ENCODE assay signal across 9 mouse cellular contexts in the genomic region with DNA sequence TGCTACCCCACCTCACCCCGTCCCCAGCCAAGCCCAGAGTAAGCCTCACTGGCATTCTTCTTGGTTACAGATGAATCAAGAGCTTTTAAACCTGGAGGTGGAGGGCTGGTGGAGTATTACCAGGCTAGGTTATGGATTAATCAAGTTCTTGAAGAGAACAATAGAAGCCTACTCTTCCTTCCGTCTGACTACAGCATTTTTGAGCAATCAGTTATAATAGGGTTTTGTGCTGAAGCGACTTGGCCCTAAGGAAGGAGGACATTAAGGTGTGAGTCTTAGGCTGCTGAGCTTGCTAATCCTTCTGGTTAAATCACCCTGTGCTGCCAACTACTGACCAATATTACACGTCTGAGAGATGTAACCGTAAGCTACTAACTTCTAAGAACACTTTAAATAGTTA. TPM values are rescaled to one million over a fixed set of nuclear protein-coding genes. Genes with fewer than 3 reads are reported as not detected.
DNase-seq lines count a peak whose midpoint lies in the region; ATAC-seq and TF ChIP-seq lines count a peak whose summit lies in the region.
"Had no signal": no experiment of that assay in that cellular context is flagged by ENCODE, and none has a peak within 500 bp of the region (broad histone marks: within the 10 kb centered on the region; RNA-seq: fewer than 3 reads in every experiment).

No protein-coding gene starts in this region.

- H3K4me2 ChIP-seq in stomach, embryonic 14.5 days (replicated peaks; ENCODE audit: low read depth, low read length) = peak overlapping the region; percentile 60
- H3K4me2 ChIP-seq in stomach, postnatal 0 days (replicated peaks; ENCODE audit: low read depth) = no peak overlapping the region; the same call in 1 of the 2 replicates
- H3K4me2 ChIP-seq in liver, embryonic 12.5 days = peak overlapping the region; percentile 76

- peaks cover 30% of the 10 kb centered on the region for H3K4me1 ChIP-seq in erythroblast, embryonic 14.5 days (ENCODE audit: control insufficient read depth)
- H3K4me1 ChIP-seq in stomach, embryonic 14.5 days (ENCODE audit: control insufficient read depth, insufficient read depth, low read length) = 0 out of 2 replicates have a peak, but pooled peaks cover 6% of the 10 kb centered on the region
- H3K4me1 ChIP-seq in stomach, postnatal 0 days (replicated peaks; ENCODE audit: control insufficient read depth, insufficient read depth) = 0 out of 2 replicates have a peak, but pooled peaks cover 2% of the 10 kb centered on the region
- H3K4me1 ChIP-seq in liver, embryonic 12.5 days = peaks cover 47% of the 10 kb centered on the region

- peaks cover 52% of the 10 kb centered on the region for H3K27me3 ChIP-seq in erythroblast, embryonic 14.5 days (ENCODE audit: control insufficient read depth)
- no peaks in the 10 kb centered on the region for H3K27me3 ChIP-seq in stomach, embryonic 14.5 days (ENCODE audit: control insufficient read depth, insufficient read depth, low read length)
- no peaks in the 10 kb centered on the region for H3K27me3 ChIP-seq in stomach, postnatal 0 days (ENCODE audit: control insufficient read depth, insufficient read depth, low read length)
- peaks cover 41% of the 10 kb centered on the region for H3K27me3 ChIP-seq in liver, embryonic 12.5 days (replicated peaks)

- H3K27ac ChIP-seq in stomach, embryonic 14.5 days (ENCODE audit: low read length) = no peak overlapping the region
- H3K27ac ChIP-seq in stomach, postnatal 0 days (replicated peaks) = no peak overlapping the region
- H3K27ac ChIP-seq in liver, embryonic 12.5 days = no peak overlapping the region

- no peak for ATAC-seq in erythroblast, adult 5-6 weeks (replicated peaks; ENCODE audit: low FRiP score, poor library complexity, severe bottlenecking)
- no peak for ATAC-seq in stomach, embryonic 14.5 days (ENCODE audit: insufficient number of reproducible peaks, insufficient read depth, low FRiP score, low read depth)
- no peak for ATAC-seq in stomach, postnatal 0 days (ENCODE audit: low FRiP score, low TSS enrichment)
- ATAC-seq in liver, embryonic 12.5 days = no peak

- H3K36me3 ChIP-seq in erythroblast, embryonic 14.5 days (ENCODE audit: control insufficient read depth) = no peaks in the 10 kb centered on the region
- no peaks in the 10 kb centered on the region for H3K36me3 ChIP-seq in stomach, embryonic 14.5 days (ENCODE audit: control insufficient read depth, insufficient read depth, low read length)
- H3K36me3 ChIP-seq in stomach, postnatal 0 days (ENCODE audit: control insufficient read depth, insufficient read depth, low read length) = no peaks in the 10 kb centered on the region
- H3K36me3 ChIP-seq in liver, embryonic 12.5 days = no peaks in the 10 kb centered on the region

- WGBS in stomach, embryonic 14.5 days = 10% methylated on average over 5 of the region's 5 CpGs
- 30% methylated on average over 5 of the region's 5 CpGs for WGBS in stomach, postnatal 0 days
- 22% methylated on average over 5 of the region's 5 CpGs for WGBS in liver, embryonic 12.5 days (ENCODE audit: insufficient replicate concordance)

- H3K9me3 ChIP-seq in erythroblast, embryonic 14.5 days (ENCODE audit: control insufficient read depth, low read length) = no peaks in the 10 kb centered on the region
- H3K9me3 ChIP-seq in stomach, embryonic 14.5 days (ENCODE audit: control insufficient read depth, low read depth, low read length) = no peaks in the 10 kb centered on the region
- no peaks in the 10 kb centered on the region for H3K9me3 ChIP-seq in stomach, postnatal 0 days (ENCODE audit: control insufficient read depth, low read length)
- no peaks in the 10 kb centered on the region for H3K9me3 ChIP-seq in liver, embryonic 12.5 days (replicated peaks)

- no peak for TF ChIP-seq CTCF in stomach, postnatal 0 days (IDR thresholded peaks at IDR 0.05; ENCODE audit: low read depth)

- H3K9ac ChIP-seq in stomach, embryonic 14.5 days (replicated peaks; ENCODE audit: low read depth, low read length) = no peak overlapping the region
- no peak overlapping the region for H3K9ac ChIP-seq in stomach, postnatal 0 days (ENCODE audit: low read length)
- H3K9ac ChIP-seq in liver, embryonic 12.5 days = no peak overlapping the region

- TF ChIP-seq EP300 in stomach, postnatal 0 days (optimal IDR thresholded peaks at IDR 0.05) = no peak

- H3K4me3 ChIP-seq in erythroblast, embryonic 14.5 days (replicated peaks) = peak overlapping the region; percentile 61
- peak overlapping the region; percentile 38; the same call in 1 of the 2 replicates for H3K4me3 ChIP-seq in stomach, embryonic 14.5 days (ENCODE audit: low read depth, low read length)
- H3K4me3 ChIP-seq in stomach, postnatal 0 days (ENCODE audit: low read depth, low read length) = no peak overlapping the region
- H3K4me3 ChIP-seq in liver, embryonic 12.5 days = peak overlapping the region; percentile 60

- DNase-seq in stomach, postnatal 0 days (ENCODE audit: low spot score) = no peak
- DNase-seq in urinary bladder, postnatal 4 days (ENCODE audit: low spot score in 2 of 2) = no peak
- no peak for DNase-seq in thymus, postnatal 36 days
- DNase-seq in ovary, postnatal 36 days (ENCODE audit: low spot score) = no peak
- DNase-seq: adrenal gland, adult 8-10 months had no signal

RNA-seq across cellular contexts. Expression of a gene that starts 32.2 kb away (rescaled TPM):
- not detected in 2 replicates for polyA plus RNA-seq in erythroblast, embryonic 14.5 days (2012)
- total RNA-seq in erythroblast, adult 5-6 weeks (2015; ENCODE audit: low replicate concordance) = not detected in 2 replicates
- total RNA-seq in erythroblast, adult 5-6 weeks (2017; ENCODE audit: low replicate concordance) = not detected in 2 replicates
- polyA plus RNA-seq in stomach, embryonic 14.5 days (2014; fragmentation: Nextera tagmentation; extraction: Ambion mirVana) = not detected in 2 replicates
- 0.06 TPM in 1 of 2 replicates, not detected in the other for polyA plus RNA-seq in stomach, postnatal 0 days (2015; fragmentation: Nextera tagmentation; extraction: Ambion mirVana)
- polyA plus RNA-seq in liver, embryonic 12.5 days (2016; fragmentation: Nextera tagmentation; extraction: Ambion mirVana) = not detected in 2 replicates
- total RNA-seq: adrenal gland, adult 8-10 months had no signal

RNA-seq across cellular contexts. Expression of a gene that starts 51.6 kb away (rescaled TPM):
- polyA plus RNA-seq in erythroblast, embryonic 14.5 days (2012) = not detected in 2 replicates
- not detected in 2 replicates for total RNA-seq in erythroblast, adult 5-6 weeks (2015; ENCODE audit: low replicate concordance)
- not detected in 2 replicates for total RNA-seq in erythroblast, adult 5-6 weeks (2017; ENCODE audit: low replicate concordance)
- polyA plus RNA-seq in stomach, embryonic 14.5 days (2014; fragmentation: Nextera tagmentation; extraction: Ambion mirVana) = not detected in 2 replicates
- 0.07 TPM in 1 of 2 replicates, not detected in the other for polyA plus RNA-seq in stomach, postnatal 0 days (2015; fragmentation: Nextera tagmentation; extraction: Ambion mirVana)
- not detected in 2 replicates for polyA plus RNA-seq in liver, embryonic 12.5 days (2016; fragmentation: Nextera tagmentation; extraction: Ambion mirVana)
- total RNA-seq: adrenal gland, adult 8-10 months had no signal
